Mouse (Mus musculus): ENCODE data around the gene Prrg4.
"Not testable (repeated sequence)": the region's sequence is repeated elsewhere in the genome, so short reads cannot be mapped to it uniquely, and the experiment has no call there.

The Prrg4 gene

DNA sequence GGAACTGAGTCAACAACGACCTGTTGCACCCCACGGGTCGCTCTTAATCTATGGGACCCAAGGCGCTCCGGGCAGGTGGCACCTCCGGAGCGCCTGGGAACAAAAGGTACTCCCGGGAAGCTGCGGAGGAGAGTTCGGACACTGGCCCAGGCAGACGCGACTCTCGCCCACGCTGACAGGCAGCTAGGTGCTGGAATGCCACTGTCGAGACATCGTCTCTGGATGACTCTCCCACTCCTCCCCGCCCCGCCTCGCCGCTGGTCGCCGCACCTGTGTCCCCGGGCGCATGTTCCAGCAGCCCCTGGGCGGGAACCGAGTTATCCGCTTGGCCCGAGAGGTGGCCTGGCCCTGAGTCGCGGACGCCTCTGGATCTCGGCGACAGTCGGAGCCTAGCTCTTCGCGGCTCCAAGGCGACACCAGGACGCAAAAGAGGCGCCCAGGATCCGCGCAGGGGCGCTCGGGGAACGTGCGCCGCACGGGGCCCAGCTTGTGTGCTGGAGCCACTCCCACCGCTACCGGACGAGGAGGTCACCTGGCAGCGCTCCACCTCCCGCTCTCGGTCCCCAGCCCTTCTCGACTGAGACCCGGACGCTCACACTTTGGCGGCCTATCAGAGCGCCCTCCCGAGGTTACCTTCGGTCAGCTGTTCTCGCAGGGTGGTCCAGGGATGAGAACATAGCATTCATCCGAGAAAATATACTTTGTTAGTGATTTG lies at the start of gene Prrg4:
Gene Prrg4, minus strand, starts transcription at position 601 of the 715 bp plus-strand sequence.
- peak; percentile 26 to 41 for DNase-seq (ENCODE audit: low read depth in 2 of 2, low spot score in 2 of 2)

DNA sequence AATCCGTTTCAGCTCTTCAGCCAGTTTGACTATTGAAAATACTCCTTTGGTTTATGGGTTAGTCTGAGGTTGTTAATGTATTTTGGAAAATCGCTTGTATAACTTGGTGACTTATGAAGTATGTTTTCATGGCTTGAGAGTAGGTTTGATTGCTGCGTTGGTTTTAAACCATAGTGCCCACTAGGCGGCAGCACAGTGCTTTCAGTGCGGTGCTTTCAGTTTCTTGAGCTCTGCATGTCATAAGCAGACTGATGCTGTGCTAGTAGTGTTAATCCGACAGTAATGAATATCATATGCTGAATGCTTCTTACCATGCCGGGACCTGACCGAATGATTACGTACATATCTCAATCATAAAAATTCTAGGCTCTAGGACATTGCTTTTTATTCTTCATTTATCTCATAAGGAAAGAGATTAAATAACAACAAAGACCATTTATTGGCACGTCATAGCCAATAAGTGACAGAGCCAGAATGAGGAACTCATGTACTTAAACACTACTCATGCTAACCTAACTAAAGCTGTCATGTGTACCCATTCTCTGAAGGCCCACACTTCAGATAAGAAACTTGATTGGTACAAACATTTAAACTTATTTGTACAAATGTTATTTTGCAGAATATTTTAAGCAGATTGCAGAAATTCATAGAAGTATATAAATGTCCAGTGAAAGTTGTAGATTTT lies 38.3 kb upstream of the Prrg4 start:
- DNase-seq (ENCODE audit: low read depth in 2 of 2, low spot score in 2 of 2): peak; percentile 36 to 62

DNA sequence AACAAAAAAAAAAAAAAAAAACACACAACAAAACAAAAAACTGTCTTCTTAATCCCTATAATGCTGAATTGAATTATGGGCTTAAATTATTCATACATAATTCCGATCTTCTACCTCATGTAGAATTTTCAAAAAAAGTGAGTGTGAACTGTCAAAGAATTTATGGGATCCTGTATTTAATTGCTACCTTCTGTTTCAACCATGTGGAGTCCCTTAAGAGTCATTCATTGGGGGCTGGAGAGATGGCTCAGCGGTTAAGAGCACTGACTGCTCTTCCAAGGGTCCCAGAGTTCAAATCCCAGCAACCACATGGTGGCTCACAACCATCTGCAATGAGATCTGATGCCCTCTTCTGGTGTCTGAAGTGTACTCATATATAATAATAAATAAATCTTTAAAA lies 37.7 kb upstream of the Prrg4 start:
- not testable (repeated sequence) for DNase-seq (ENCODE audit: low read depth in 2 of 2, low spot score in 2 of 2)

DNA sequence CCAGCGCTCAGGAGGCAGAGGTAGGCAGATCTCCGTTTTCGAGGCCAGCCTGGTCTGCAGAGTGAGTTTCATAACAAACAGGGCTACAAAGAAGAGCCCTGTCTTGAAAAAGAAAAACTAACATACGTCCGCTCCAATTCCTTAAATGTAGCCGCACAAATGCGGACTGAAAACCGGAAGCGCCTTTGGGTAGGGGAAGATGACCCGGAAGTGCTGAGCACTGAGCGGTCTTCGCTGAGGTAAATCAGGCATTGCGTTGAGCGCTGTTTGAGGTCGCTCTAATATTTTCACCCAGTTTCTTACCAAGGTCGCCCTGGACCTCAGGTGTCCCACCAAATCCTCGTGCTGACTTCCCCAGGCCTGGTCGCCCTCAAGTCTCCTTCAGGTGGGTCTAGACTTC lies 36.4 kb upstream of the Prrg4 start:
- no peak for DNase-seq (ENCODE audit: low read depth in 2 of 2, low spot score in 2 of 2)

DNA sequence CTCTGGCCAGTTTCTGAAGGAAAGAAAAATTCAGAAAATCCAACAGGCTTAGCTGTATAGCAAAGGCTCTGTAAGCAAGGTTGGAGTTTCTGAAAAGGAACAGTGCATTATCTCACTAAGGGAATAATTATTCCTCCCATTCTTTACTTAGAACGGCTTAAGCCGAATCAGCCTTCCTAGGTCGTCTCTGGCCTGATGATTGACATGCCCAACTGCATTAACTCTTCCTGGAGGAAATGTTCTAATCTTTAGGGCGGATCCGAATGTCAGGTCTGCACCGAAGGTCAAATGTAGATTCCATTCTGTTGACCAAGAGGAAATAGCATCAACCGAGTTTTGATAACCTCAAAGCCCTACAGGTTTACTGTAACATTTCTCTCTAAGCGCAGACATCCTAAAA lies 29.1 kb upstream of the Prrg4 start:
- DNase-seq (ENCODE audit: low read depth in 2 of 2, low spot score in 2 of 2): no peak

DNA sequence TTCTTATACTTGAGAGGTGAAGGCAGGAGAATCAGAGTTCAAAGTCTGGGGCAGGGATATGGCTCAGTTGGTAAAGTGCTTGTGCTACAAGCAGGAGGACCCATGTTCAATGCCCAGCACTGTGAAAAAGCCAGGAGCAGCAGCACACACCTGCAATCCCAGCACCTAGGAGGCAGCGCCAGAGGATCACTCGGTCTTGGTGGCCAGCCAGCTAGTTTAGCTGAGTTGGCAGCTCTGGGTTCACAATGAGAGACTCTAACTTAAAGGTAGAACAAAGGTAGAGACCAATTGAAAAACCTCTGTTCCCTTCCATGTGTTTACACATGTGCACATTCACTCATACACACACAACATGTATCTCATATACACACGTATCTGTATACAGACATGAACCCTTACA lies 19.4 kb upstream of the Prrg4 start:
- DNase-seq (ENCODE audit: low read depth in 2 of 2, low spot score in 2 of 2): no peak

DNA sequence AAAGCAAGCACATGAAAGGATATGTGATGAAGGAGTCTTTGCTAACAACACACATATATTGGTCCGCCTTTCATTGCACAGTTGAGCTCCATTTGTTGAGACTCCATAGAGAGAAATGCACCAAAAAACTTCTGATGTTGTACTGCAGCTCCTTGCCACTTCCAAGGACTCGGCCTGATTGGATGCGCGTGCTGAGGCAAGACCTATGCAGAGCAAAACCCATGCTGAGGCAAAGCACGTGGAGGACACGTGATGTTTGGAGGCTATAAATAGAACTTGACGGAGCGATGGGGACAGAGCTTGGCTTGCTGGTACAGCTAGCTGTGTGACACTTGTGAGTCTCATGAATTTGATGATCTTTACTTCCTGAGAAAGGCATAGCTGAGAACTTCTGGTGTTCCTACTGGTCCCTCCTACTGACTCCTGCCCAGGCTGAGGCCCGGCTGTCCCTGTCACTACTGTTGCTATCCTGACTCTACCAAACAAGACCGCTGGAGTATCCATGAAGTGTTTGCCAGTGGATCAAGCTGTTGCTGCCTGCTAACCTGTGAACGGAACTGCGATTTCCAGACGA lies 17.7 kb upstream of the Prrg4 start, which contains the start of gene Ccdc73:
Gene Ccdc73, plus strand, starts transcription at position 524 of the 574 bp plus-strand sequence.
- no peak for DNase-seq (ENCODE audit: low read depth in 2 of 2, low spot score in 2 of 2)

DNA sequence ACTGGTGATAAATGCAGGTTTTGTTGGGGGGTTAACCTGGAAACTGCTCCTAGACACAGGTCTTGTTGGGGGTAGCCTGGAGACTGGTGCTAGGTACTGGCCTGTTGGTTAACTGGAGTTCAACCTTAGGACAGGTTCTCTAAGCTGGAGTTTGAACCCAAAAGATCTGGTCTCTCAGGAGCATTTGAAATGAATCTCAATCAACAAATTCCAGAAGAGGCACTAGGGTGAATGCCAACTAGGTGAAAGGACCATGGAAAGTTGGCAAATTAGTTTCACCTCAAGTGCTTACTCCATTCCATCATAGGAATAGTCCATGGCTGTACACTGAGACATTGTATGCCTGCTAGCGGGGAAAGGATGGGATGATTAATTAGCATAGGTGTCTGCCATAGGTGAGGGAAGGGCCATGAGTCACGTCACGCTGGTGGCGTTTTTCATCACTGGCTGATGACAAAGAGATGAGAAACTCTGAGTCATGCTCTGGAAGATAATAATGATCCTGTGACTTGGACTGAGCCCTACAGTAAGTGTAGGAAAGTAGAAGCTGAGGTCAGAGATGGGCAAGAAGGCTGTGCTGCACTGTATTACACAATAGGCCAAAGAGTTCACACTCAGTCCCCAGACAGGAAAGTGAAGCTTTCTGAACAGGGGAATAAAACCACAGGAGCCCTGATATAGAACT lies 14.6 kb upstream of the Prrg4 start:
- DNase-seq (ENCODE audit: low read depth in 2 of 2, low spot score in 2 of 2): no peak

DNA sequence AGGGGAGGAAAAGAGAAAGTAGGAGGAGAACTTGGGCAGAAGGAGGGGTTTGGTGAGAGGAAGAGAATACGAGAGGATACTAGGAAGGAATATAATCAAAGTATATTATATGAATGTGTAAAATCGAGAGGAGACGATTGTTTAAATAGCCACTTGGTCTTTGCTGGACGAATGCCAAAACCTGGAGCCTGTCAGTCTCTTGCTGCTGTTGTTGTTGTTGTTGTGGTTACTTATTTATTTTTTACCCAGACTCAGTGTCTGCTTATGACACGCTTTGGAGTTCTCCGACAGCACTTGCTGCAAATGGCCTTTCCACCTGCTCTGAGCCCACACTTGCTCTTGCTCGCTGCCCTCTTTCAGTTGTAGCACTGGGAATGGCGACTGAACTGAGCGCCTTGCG lies 10.8 kb upstream of the Prrg4 start:
- no peak for DNase-seq (ENCODE audit: low read depth in 2 of 2, low spot score in 2 of 2)

DNA sequence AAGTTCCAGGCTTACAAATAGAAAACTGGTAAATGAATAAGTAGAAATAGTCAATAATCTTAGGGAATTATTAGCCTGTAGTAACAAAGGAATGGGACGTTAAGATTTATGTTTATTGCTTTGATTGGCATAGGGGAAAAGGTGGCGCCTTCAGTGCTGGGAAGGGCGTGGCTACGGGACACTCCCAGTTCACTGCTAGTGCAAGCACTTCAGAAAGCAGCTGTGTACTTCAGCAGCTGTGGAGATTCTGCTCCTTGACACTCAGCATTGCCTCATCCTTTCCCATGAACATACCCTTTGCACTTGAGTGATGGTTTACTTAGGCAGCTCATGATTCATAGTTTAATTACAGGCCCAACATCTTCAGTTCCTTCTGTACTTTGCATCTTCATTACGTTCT lies 9.4 kb upstream of the Prrg4 start:
- DNase-seq (ENCODE audit: low read depth in 2 of 2, low spot score in 2 of 2): no peak

DNA sequence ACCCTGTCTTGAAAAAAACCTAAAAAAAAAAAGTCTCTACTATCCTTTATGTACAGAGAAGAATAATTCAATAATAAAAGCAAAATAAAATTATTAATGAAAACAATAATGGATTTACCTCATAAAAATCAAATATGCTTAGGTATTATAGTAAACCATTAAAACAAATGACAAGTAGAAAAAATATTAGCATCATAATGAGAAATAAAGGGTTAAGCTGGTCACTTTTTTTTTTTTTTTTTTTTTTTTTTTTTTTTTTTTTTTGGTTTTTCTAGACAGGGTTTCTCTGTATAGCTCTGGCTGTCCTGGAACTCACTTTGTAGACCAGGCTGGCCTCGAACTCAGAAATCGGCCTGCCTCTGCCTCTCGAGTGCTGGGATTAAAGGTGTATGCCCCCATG lies 8.4 kb upstream of the Prrg4 start:
- not testable (repeated sequence) for DNase-seq (ENCODE audit: low read depth in 2 of 2, low spot score in 2 of 2)

DNA sequence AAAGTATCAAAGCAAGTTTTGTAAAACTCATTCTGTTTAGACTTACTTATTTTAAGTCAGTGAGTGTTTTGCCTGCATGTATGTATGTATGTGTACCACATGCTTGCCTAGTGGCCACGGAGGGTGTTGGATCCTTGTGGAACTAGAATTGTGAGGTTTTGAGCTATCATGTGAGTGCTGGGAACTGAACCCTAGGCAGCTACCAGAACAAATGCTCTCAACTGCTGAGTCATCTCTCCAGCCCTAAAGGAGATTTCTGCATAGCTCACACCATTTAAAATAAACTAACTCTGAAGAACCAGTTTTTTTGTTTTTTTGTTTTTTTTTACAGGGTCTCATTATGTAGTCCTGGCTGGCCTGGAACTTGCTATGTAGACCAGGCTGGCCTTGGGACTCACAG lies 6.5 kb upstream of the Prrg4 start:
- no peak for DNase-seq (ENCODE audit: low read depth in 2 of 2, low spot score in 2 of 2)

DNA sequence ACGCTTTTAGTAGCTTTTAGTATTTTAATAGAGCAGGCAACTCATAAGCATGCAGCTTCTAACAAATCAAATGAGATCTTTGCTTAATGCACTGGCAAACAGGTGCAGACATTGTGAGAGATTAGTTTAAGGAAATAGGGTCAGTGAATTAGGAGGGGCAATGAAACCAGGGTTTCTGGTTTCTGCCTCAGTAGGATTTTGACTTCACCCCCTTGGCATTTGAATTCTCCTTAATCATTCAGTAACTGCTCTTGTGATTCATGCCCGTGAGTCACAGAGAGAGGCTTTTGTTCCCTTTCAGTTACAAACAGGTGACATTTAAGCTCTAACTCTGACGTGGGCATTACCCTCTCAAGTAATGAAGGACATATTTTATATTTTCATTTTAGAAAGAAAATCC lies 6.1 kb upstream of the Prrg4 start:
- DNase-seq (ENCODE audit: low read depth in 2 of 2, low spot score in 2 of 2): no peak

DNA sequence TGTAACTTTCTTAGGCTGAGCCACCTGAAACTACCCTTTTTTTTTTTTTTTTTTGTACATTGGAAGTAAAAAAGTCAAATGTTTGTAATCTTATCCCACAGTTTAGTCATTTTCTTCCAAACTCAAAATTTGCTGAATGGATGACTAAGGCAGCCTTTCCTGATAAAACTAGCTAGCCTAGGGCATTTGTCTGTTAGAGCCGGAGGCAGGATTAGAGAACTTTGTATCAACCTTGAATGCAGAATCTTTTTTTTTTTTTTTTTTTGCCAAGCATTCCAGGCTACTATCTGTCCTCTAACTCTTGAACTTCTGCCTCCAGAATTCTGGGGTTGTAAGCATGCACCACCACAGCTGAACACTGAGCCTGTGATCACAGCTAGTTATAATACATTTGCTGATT lies 5.2 kb upstream of the Prrg4 start:
- DNase-seq (ENCODE audit: low read depth in 2 of 2, low spot score in 2 of 2): no peak

DNA sequence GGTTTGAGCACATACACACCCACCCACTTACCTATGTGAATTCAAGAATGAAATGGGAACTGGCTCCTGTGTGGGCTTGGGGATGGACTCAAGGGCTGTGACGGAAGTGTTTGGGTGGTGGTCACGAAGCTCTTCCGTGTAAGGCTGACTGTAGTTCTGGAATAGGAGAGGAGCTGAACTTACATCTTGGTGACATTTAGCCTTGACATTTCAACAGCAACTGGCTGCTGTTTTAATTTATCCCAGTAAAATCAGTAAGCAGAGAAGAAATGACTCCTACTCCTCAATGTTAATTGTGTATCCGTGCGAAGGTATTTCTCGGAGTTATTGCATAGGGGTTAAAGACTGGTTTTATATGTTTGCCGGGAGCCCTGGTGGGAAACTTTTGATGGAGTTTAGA lies 2.9 kb upstream of the Prrg4 start:
- DNase-seq (ENCODE audit: low read depth in 2 of 2, low spot score in 2 of 2): no peak

DNA sequence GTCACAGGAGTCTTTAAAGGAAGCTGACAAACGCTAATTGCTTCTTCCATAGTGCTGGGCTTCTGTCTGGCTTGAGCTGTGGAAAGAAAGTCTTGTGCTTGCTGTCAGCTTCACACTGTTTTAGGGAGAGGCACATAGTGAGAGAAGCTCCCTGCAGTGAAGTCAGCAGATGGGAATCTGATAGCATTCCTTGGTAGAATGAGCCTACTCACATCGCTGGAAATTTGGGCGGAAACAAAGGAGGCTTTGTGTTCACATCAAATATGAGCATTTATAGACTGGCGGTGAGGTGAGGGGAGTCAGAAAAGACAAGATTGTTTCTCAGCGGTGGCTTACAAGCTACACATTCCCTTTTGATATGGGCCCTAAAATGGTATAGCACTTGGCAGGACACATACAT lies 2.0 kb upstream of the Prrg4 start:
- no peak for DNase-seq (ENCODE audit: low read depth in 2 of 2, low spot score in 2 of 2)

DNA sequence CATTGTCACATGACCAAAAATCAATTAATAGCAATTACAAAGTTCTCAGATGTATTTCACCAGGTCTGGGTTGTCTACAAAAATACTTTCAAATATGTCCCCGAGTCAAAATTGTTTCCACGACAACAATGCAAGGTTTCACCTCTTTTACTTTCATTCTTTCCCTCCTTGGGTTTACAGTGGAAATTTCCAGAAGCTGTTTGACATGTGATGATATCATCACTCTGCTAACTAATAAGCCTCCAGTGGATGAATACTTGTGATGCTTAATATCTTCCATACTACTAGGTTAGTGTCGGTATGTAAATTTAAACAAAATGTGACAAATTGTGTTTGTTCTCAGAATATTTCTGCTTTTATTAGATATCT lies 299 bp upstream of the Prrg4 start:
- DNase-seq (ENCODE audit: low read depth in 2 of 2, low spot score in 2 of 2): no peak

DNA sequence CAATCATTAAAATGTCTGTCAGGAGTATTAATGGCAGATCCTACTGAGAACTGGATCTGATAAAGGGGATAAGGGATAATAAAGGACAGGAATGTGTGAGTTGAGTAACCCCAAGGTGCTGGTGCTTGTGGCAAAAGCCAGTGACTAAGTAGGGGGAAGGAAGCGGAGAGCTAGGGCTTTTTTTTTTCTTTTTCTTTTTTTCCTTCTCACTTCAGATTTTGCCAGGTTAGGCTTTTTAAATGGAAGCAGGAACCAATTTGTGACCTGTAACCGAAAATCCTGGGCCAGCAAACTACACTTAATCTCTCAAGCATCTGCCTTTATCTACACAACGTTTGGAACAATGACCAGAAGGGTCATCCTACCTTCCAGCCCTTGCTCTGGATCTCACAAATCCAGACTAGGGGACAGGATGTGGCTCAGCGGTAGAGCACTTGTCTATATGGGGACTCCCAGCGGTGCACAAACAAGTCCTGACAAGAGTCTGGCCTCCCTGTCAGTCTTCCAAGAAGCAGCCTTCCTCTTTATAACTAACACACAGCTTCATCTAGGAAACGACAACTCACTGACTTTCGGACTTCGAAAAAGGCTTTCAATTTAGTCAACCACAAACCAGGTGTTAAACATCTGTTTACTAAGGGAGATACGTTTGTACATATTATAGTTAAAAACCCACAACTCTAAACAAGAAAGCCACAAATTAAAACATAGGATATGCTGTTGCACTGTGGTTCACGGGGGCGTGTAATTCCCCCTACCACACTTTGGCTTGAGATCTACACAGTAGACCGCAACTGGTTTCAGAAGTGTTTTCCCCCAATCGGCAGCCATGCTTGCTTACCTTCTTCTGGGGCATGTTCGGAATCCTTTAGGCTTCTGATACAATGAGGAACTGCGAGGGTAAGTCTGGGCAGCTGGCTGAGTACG lies 1.2 kb downstream of the Prrg4 start:
- peak; percentile 16 to 30 for DNase-seq (ENCODE audit: low read depth in 2 of 2, low spot score in 2 of 2)

DNA sequence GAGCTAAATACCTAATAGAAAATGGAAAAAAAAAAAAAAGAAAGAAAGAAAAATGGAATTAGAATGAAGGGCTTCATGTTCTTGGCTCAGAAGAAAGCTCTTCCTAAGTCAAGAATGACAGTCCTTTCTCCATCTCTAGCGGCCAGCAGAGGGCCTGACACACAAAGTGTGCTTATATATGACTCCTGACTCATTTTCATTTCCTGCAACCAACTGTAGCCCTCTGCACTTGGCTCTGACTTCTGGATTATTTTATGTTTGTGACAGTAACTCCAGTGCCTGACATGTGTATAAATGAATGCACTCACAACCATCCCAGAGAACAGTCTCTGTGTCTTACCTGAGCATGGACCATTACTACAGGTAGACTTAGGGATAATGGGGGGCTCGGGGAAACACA lies 2.0 kb downstream of the Prrg4 start:
- peak; percentile 16 to 23 for DNase-seq (ENCODE audit: low read depth in 2 of 2, low spot score in 2 of 2)

DNA sequence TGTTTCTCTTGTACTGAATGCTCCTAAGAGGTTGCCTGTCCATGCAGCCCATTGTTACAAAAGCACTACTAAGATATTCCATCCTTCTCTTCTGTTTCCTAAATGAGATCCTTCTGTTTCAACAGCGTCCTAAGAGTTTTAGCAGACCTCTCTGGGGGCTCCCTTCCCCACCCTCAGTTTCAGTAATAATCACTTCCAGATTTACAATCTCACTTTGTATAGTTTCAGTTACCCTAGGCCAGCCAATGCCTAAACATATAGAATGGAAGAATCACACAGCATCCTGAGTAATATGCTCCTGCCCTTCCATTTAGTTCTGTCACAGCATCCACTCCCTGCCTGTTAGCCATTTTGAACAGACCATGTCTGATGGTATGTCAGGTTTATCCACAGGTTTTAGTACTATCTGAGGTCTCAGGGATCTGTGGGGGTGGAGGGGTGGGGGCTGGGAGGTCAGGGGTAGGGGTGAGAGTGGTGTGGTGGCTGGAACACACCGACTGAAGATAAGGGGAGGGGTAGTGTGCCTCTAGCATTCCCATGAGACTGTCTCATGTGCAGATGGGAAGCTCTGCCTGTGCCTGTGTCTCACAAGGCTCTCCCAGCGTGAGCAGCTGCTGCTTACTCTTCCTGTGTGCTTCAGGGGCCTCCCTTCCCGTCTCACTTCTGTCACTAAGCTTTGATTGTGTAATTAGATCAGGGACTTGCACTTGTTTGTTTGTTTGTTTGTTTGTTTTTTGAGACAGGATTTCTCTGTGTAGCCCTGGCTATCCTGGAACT lies 2.9 kb downstream of the Prrg4 start:
- DNase-seq (ENCODE audit: low read depth in 2 of 2, low spot score in 2 of 2): no peak

All from CD8-positive naive resting alpha-beta T cell, adult 2 months (primary cell).